Mouse (Mus musculus) liver, embryonic 11.5 days (tissue): ENCODE measurements around the gene Sidt2. TPM values are rescaled to one million over a fixed set of nuclear protein-coding genes. Genes with fewer than 3 reads are reported as not detected.

Source experiments
- ATAC-seq: fragments of 200-750 bp; cut with Nextera tagmentation; replicated peaks from 2 replicates; pipeline ENCODE4 v1.8.0; 2017; ENCODE audit warnings: moderate number of reproducible peaks, mild to moderate bottlenecking, moderate TSS enrichment, moderate library complexity; ENCODE audit not compliant: low FRiP score
- DNase-seq: peaks from one replicate; pipeline ENCODE4 v3.0.0-alpha.2; 2017; ENCODE audit warnings: low spot score
- H3K27ac ChIP-seq: fragments of 300-500 bp; sonication (generic); 2 replicates; pipeline ENCODE4 v1.5.1; 2014; ENCODE audit warnings: mild to moderate bottlenecking, low read depth, low read length, control low read depth
- H3K27me3 ChIP-seq: fragments of 300-500 bp; sonication (generic); replicated peaks from 2 replicates; pipeline ENCODE4 v1.6.1; 2014; ENCODE audit warnings: low read length, mixed read lengths; ENCODE audit not compliant: control insufficient read depth, insufficient read depth
- H3K36me3 ChIP-seq: fragments of 300-500 bp; sonication (generic); 2 replicates; pipeline ENCODE4 v1.6.1; 2014; ENCODE audit warnings: mild to moderate bottlenecking, low read length, moderate library complexity, mixed read lengths; ENCODE audit not compliant: control insufficient read depth, insufficient read depth
- H3K4me1 ChIP-seq: fragments of 300-500 bp; sonication (generic); replicated peaks from 2 replicates; pipeline ENCODE4 v1.6.1; 2014; ENCODE audit warnings: low read length, mixed read lengths; ENCODE audit not compliant: control insufficient read depth, insufficient read depth
- H3K4me2 ChIP-seq: fragments of 300-500 bp; sonication (generic); 2 replicates; pipeline ENCODE4 v1.6.1; 2014; ENCODE audit warnings: mild to moderate bottlenecking, control low read depth, moderate library complexity
- H3K4me3 ChIP-seq: fragments of 300-500 bp; sonication (generic); 2 replicates; pipeline ENCODE4 v1.5.1; 2014; ENCODE audit warnings: low read depth, low read length, control low read depth
- H3K9ac ChIP-seq: fragments of 300-500 bp; sonication (generic); 2 replicates; pipeline ENCODE4 v1.6.1; 2014; ENCODE audit warnings: low read depth, low read length, control low read depth
- H3K9me3 ChIP-seq: fragments of 300-500 bp; sonication (generic); 2 replicates; pipeline ENCODE4 v1.6.1; 2016; ENCODE audit warnings: low read length, inconsistent platforms, mixed read lengths; ENCODE audit not compliant: control insufficient read depth
- WGBS: fragments of 180-500 bp; shearing (Covaris S2); extraction: QIAGEN DNeasy Blood & Tissue Kit; methylation state at CpG from one replicate; pipeline ENCODE4 v1.1.7; 2014; 5-methylcytosine and 5-hydroxymethylcytosine counted together
- polyA plus RNA-seq: library from polyadenylated mRNA; unstranded; fragments of >200 nt; fragmentation: Nextera tagmentation; extraction: Ambion mirVana; gene quantifications from 2 replicates; pipeline ENCODE4 v1.2.1, GENCODE M21; 2014

Gene Sidt2
- 34.1 and 36.2 TPM in 2 replicates for polyA plus RNA-seq

DNA sequence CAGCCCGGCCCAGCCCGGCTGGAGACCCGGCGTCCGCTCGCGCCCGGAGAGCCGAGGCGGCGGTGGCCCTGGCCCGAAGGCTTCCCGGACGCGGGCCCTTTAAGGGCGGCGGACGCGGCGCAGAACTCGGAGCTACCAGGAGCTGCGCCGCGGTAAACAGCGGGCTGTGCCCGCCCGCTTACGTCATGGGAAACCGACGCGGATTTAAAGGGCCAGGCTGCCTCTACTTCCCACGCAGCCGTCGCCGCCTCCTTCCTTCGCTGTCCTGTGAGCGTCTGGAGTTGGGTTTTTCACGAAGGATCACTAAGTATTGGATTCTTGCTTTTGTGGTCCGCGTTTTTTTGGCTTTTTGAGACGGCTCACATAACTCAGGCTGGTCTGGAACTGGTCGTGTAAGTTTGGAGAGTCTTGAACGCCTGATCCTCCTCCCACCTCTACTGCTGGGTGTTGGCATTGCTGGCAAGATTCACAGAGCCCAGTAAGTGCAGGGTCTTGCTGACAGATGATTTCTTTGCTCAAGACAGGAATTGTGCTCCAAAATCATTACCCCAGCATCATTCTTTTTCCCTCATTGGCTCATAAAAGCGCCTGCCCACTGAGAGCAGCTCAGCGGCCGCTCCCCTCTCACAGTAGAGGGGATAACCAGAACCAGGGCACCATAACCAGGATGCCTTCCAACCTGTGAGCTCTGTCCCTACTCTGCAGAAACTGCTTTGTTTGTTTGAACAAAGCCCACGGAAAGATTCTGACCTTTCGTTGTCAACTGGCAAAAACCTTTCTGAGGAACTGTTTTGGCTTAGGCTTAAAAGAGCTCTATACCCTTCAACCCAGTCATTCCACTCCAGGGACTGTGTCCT, at the start of gene Sidt2:
Sidt2 (minus strand) TSS at position 152 of the 857 bp plus-strand sequence.
- peak; percentile 85 for DNase-seq
- Histone ChIP-seq H3K27ac (peak within 1 kb of the TSS; percentile 87), H3K36me3 (peaks cover under 1% of the 10 kb centered on the region; the same call in 1 of the 2 replicates), H3K27me3 (no peaks in the 10 kb centered on the region), H3K4me3 (peak within 1 kb of the TSS; percentile 92), H3K9me3 (no peaks in the 10 kb centered on the region), H3K9ac (peak within 1 kb of the TSS; percentile 91), H3K4me2 (peak within 1 kb of the TSS; percentile 81), H3K4me1 (peaks cover 19% of the 10 kb centered on the region)
- 2% methylated on average over 48 of the region's 48 CpGs for whole genome bisulfite sequencing
- peak; percentile 96 for ATAC-seq

DNA sequence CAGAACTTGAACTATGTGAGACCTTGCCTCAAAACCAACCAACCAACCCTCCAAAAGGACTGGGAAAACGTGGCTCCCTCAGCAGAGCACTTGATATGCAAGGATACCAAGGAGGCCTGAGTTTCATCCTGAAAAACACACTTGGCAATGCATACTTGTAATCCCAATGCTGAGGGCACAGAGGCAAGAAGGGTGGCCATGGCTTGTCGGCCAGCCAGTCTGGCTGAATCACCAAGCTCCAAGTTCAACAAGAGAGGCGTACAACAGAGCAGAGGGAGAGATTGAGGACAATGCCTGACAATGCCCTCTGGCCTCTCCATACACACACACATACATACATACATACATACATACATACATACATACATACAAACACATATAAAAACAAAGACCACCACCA, 49.5 kb upstream of the Sidt2 start:
- Histone ChIP-seq H3K9ac (no peak overlapping the region), H3K4me2 (no peak overlapping the region), H3K9me3 (no peaks in the 10 kb centered on the region), H3K36me3 (no peaks in the 10 kb centered on the region), H3K4me1 (0 out of 2 replicates have a peak, but pooled peaks cover 5% of the 10 kb centered on the region), H3K27me3 (no peaks in the 10 kb centered on the region), H3K4me3 (no peak overlapping the region), H3K27ac (no peak overlapping the region)
- WGBS = 64% methylated on average over 3 of the region's 3 CpGs
- DNase-seq (no peak), ATAC-seq (no peak)

DNA sequence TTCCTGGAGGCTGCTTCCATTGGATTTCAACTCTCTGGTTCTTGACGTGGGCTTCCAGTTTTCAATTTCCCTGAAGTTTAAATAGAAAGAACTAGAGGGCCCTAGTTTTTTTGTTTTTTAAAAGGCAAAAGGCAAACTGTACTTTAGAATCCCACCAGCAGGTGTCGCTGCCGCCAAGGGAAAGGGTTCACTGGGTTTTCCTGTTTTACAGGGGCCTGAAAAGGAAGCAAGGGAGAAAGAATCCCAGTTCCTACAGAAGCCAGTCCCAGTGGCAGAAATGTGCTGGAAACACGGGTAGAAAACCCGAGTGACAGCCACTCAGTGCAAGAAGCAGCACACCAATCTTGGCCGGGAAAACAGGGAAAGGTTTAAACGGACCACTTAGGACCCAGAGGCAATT, 48.7 kb upstream of the Sidt2 start:
- Histone ChIP-seq H3K9ac (no peak overlapping the region), H3K4me2 (no peak overlapping the region), H3K36me3 (no peaks in the 10 kb centered on the region), H3K27me3 (no peaks in the 10 kb centered on the region), H3K9me3 (no peaks in the 10 kb centered on the region), H3K4me1 (0 out of 2 replicates have a peak, but pooled peaks cover 2% of the 10 kb centered on the region), H3K27ac (no peak overlapping the region), H3K4me3 (no peak overlapping the region)
- 16% methylated on average over 7 of the region's 7 CpGs for WGBS
- peak; percentile 78 for DNase-seq
- ATAC-seq = no peak

DNA sequence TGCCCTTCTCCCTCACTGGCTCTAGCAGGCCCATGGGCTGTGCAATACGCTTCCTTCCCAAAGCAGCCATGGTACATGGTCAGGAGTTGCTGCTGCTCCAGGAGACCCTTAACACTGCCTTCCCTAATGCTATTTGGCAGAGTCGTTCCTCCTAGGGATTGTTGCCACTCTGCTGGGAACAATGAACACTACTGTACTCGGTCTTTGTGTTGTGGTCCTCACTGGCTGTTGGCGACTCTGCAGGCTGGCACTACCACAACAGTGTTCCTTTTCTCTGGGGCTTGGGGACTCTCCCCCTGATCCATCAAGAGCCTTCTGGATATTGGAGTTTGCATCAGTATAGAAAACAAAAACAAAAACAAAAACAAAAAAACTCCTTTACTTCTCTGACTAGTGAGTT, 44.0 kb upstream of the Sidt2 start:
- DNase-seq (no peak), ATAC-seq (no peak)
- 0 out of 2 replicates have a peak, but pooled peaks cover 2% of the 10 kb centered on the region for H3K4me1 ChIP-seq
- H3K36me3 ChIP-seq = no peaks in the 10 kb centered on the region
- WGBS = 75% methylated on average over 4 of the region's 4 CpGs
- H3K4me3 ChIP-seq = no peak overlapping the region
- no peaks in the 10 kb centered on the region for H3K27me3 ChIP-seq
- H3K4me2 ChIP-seq = no peak overlapping the region
- no peak overlapping the region for H3K9ac ChIP-seq
- H3K27ac ChIP-seq = no peak overlapping the region
- no peaks in the 10 kb centered on the region for H3K9me3 ChIP-seq

DNA sequence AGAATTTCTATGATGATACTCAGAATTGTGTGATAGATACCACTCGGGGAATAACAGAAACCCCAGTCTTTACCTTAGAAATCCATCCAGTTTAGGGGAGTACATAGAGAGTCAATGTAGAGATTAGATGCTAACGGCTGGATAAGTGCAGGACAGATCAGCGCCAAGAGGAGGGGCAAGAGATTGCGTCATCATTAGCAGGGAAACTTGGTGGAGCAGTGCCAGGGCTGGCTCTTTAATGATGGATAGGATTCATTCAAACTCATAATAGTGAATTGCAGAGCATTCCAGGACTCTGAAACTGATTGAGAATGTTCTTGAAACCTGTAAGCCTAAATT, 30.1 kb upstream of the Sidt2 start:
- Histone ChIP-seq H3K4me3 (peak overlapping the region; percentile 94), H3K4me2 (peak overlapping the region; percentile 96), H3K27ac (peak overlapping the region; percentile 89; the same call in 1 of the 2 replicates), H3K9ac (peak overlapping the region; percentile 97), H3K9me3 (no peaks in the 10 kb centered on the region), H3K4me1 (peaks cover 18% of the 10 kb centered on the region), H3K27me3 (no peaks in the 10 kb centered on the region), H3K36me3 (peaks cover 4% of the 10 kb centered on the region)
- ATAC-seq (peak; percentile 56; the same call in 1 of the 2 replicates), DNase-seq (no peak)
- WGBS = 2% methylated on average over 4 of the region's 4 CpGs

DNA sequence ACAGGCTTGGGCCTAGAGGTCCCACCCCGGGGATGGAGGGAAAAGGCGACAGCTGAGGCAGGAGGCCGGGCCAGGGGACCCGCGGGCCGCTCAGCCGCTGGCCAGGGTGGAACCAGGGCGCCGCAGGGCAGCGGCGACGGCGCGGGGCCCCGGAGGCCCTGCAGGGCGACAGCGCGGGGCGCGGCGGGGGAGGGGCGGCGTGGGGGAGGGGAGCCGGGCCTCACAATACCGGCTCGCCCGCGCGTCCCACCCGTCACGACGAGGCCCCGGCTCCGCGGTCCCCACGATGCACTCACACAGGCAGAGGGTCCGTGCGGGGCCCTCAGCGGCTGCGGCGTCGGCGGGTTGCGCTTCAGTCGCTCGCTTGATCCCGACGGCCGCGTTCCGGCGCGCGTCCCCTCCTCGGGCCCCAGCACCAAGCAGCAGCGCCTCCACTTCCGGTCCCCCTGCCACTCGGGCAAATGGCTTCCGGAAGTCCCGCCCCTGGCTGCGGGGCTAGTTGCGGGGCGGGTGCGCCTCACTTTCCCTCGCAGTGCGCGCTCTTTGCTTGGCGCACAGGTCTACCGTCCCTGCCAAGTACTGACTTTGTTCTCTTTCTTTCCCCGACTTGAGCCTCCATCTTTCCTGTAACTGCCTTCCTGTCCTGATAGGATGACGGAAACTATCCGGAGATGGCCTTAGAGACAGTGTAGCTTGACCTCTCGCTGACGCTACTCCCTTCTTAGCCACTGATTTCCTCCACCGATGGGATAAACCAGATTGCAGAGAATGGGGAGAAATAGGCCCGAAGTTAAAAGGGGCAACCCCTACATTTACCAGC, 29.6 kb upstream of the Sidt2 start:
- Histone ChIP-seq H3K36me3 (peaks cover 4% of the 10 kb centered on the region), H3K9ac (peak overlapping the region; percentile 97), H3K9me3 (no peaks in the 10 kb centered on the region), H3K4me3 (peak overlapping the region; percentile 94), H3K27me3 (no peaks in the 10 kb centered on the region), H3K27ac (peak overlapping the region; percentile 89), H3K4me1 (peaks cover 23% of the 10 kb centered on the region), H3K4me2 (peak overlapping the region; percentile 96)
- under 1% methylated on average over 71 of the region's 76 CpGs for WGBS
- DNase-seq (peak; percentile 93), ATAC-seq (peak; percentile 87)

DNA sequence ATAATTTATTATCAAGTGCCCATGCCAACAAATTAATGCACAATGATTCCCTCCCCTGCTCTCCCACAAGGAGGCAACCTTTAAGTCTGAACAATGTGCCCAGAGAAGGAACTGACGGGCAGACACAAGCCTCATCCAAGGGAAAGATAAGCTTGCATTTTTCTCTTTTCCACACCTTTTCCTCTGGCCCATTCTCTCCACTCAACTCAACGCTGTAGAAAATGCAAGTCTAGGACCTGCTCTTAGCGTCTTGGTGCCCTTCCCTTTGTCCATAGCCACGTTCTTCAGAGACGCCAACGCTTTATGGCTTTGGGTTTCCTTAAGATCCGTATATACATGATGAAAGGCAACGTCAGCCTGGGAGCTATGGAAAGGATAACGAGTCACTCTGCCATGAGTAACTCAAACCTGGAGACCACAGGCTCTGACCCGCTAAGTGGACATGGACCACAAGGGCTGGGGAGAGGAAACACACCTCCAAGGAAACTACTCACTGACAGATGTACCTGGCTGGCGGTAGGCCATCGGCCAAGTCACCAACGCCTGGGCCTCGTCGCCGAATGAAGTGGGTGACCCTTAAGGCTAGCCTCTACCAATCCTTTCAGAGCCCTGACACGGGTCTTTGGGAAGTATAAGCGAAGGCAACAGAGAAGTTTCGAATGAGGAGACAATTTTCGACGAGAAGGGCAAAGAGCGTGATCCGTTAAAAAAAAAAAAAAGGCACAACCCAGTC, 28.8 kb upstream of the Sidt2 start:
- Histone ChIP-seq H3K36me3 (peaks cover 5% of the 10 kb centered on the region), H3K4me2 (peak overlapping the region; percentile 96), H3K4me3 (peak overlapping the region; percentile 94), H3K9me3 (no peaks in the 10 kb centered on the region), H3K27me3 (no peaks in the 10 kb centered on the region), H3K27ac (peak overlapping the region; percentile 89), H3K4me1 (peaks cover 23% of the 10 kb centered on the region), H3K9ac (peak overlapping the region; percentile 97)
- 2% methylated on average over 23 of the region's 23 CpGs for WGBS
- DNase-seq = peak; percentile 39
- 0 out of 2 replicates have a peak, but pooled peaks have one; percentile 27 for ATAC-seq

DNA sequence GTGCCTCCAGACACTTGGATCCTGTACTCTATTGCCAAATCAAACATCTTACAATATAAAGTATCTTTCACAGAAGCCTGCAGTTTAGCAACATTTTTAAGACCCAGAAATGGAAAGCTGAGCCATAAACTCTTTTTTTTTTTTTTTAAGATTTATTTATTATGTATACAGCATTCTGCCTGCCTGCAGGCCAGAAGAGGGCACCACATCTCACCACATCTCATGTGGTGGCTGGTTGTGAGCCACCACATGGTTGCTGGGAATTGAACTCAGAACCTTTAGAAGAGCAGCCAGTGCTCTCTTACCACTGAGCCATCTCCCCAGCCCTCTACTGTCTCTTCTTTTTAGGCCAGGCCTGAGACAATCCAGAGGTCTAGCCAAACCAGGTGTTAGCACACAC, 26.3 kb upstream of the Sidt2 start:
- Histone ChIP-seq H3K27ac (no peak overlapping the region), H3K4me3 (no peak overlapping the region), H3K4me1 (peaks cover 23% of the 10 kb centered on the region), H3K9ac (no peak overlapping the region), H3K4me2 (no peak overlapping the region), H3K9me3 (no peaks in the 10 kb centered on the region), H3K36me3 (peaks cover 9% of the 10 kb centered on the region), H3K27me3 (no peaks in the 10 kb centered on the region)
- ATAC-seq (no peak), DNase-seq (no peak)
